Mouse (Mus musculus): ENCODE data around the gene Parp8.
"Not testable (repeated sequence)": the region's sequence is repeated elsewhere in the genome, so short reads cannot be mapped to it uniquely, and the experiment has no call there.

The Parp8 gene

GRCm38 (mm10) chr13:116962480-116963462, 62.6 kb downstream of the Parp8 start:
- no peak for DNase-seq (ENCODE audit: low read depth, low spot score)

- no peak for DNase-seq (ENCODE audit: low read depth, low spot score)
Observed at GRCm38 (mm10) chr13:116958776-116959589, 66.4 kb downstream of the Parp8 start.

- no peak for DNase-seq (ENCODE audit: low read depth, low spot score)
Observed at GRCm38 (mm10) chr13:116957577-116957976, 67.8 kb downstream of the Parp8 start.

- no peak for DNase-seq (ENCODE audit: low read depth, low spot score)
Observed at GRCm38 (mm10) chr13:116951336-116951735, 74.0 kb downstream of the Parp8 start.

GRCm38 (mm10) chr13:116949527-116949926, 75.8 kb downstream of the Parp8 start:
- no peak for DNase-seq (ENCODE audit: low read depth, low spot score)

GRCm38 (mm10) chr13:116949056-116949455, 76.3 kb downstream of the Parp8 start:
- no peak for DNase-seq (ENCODE audit: low read depth, low spot score)

- no peak for DNase-seq (ENCODE audit: low read depth, low spot score)
Observed at GRCm38 (mm10) chr13:116948299-116948659, 77.1 kb downstream of the Parp8 start.

GRCm38 (mm10) chr13:116947611-116948298, 77.6 kb downstream of the Parp8 start:
- DNase-seq (ENCODE audit: low read depth, low spot score), result no peak

- DNase-seq (ENCODE audit: low read depth, low spot score), result no peak
Observed at GRCm38 (mm10) chr13:116946566-116946965, 78.8 kb downstream of the Parp8 start.

GRCm38 (mm10) chr13:116941280-116942015, 83.9 kb downstream of the Parp8 start:
- no peak for DNase-seq (ENCODE audit: low read depth, low spot score)

- DNase-seq (ENCODE audit: low read depth, low spot score), result no peak
Observed at GRCm38 (mm10) chr13:116940761-116941160, 84.6 kb downstream of the Parp8 start.

GRCm38 (mm10) chr13:116937019-116937418, 88.3 kb downstream of the Parp8 start:
- DNase-seq (ENCODE audit: low read depth, low spot score), result not testable (repeated sequence)

- no peak for DNase-seq (ENCODE audit: low read depth, low spot score)
Observed at GRCm38 (mm10) chr13:116917387-116917930, 107.9 kb downstream of the Parp8 start.

- DNase-seq (ENCODE audit: low read depth, low spot score), result no peak
Observed at GRCm38 (mm10) chr13:116908284-116908683, 117.1 kb downstream of the Parp8 start.

GRCm38 (mm10) chr13:116903394-116903793, 121.9 kb downstream of the Parp8 start:
- DNase-seq (ENCODE audit: low read depth, low spot score), result no peak

GRCm38 (mm10) chr13:116898395-116898794, 126.9 kb downstream of the Parp8 start:
- no peak for DNase-seq (ENCODE audit: low read depth, low spot score)

GRCm38 (mm10) chr13:116897711-116898110, 127.6 kb downstream of the Parp8 start:
- DNase-seq (ENCODE audit: low read depth, low spot score), result no peak

- DNase-seq (ENCODE audit: low read depth, low spot score), result no peak
Observed at GRCm38 (mm10) chr13:116884422-116884942, 140.9 kb downstream of the Parp8 start.

GRCm38 (mm10) chr13:116882226-116882625, 143.1 kb downstream of the Parp8 start:
- no peak for DNase-seq (ENCODE audit: low read depth, low spot score)

GRCm38 (mm10) chr13:116879580-116880192, 145.7 kb downstream of the Parp8 start:
- no peak for DNase-seq (ENCODE audit: low read depth, low spot score)
